Mouse (Mus musculus): ENCODE measurements around the gene Rtkn. TPM values are rescaled to one million over a fixed set of nuclear protein-coding genes. Genes with fewer than 3 reads are reported as not detected.

Gene Rtkn
- polyA plus RNA-seq, 1 experiment from 2014 or later: 18.8 TPM

GRCm38 (mm10) chr6:83134226-83134625 is 1.0 kb upstream of the Rtkn start:
- Histone ChIP-seq H3K27ac (no peak overlapping the region), H3K4me2 (replicated peaks) (no peak overlapping the region), H3K9ac (replicated peaks) (no peak overlapping the region), H3K4me3 (replicated peaks) (no peak overlapping the region), H3K36me3 (no peaks in the 10 kb centered on the region), H3K9me3 (no peaks in the 10 kb centered on the region), H3K27me3 (peaks cover 19% of the 10 kb centered on the region), H3K4me1 (replicated peaks) (peaks cover 38% of the 10 kb centered on the region)
- WGBS: 64% methylated on average over 3 of the region's 3 CpGs
- ATAC-seq: no peak

DNA sequence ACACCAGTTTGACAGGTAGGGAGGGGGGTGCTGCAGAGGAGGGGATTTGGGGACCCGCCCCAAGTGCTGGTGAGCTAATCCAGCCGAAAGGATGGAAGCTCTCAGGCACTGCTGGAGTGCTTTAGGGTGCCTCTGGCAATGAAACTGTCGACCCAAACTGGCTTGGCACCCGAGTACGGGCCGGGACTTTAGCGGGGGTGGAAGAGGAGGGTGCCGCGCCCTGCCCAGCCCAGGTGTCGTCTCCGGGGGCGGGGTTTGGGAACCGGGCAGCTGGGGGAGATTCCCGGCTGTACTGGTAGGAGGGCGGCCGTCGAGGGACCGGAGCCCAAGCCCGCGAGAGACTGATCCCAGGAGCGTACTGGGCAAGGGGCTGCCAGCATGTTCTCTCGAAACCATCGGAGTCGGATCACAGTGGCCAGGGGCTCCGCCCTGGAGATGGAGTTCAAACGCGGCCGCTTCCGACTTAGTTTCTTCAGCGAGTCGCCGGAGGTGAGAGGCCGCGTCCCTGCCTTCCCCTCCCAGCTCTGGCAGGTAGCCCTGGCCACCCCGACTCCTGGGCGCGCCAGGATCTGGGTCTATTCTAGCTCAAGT is 403 bp downstream of the Rtkn start:
- WGBS: 5% methylated on average over 37 of the region's 37 CpGs
- peak overlapping the region; percentile 57 for H3K9ac ChIP-seq (replicated peaks)
- H3K4me1 ChIP-seq (replicated peaks): peaks cover 40% of the 10 kb centered on the region
- H3K4me3 ChIP-seq (replicated peaks): peak overlapping the region; percentile 47
- H3K27me3 ChIP-seq: peaks cover 19% of the 10 kb centered on the region
- H3K27ac ChIP-seq: no peak overlapping the region
- H3K36me3 ChIP-seq: no peaks in the 10 kb centered on the region
- H3K9me3 ChIP-seq: no peaks in the 10 kb centered on the region
- ATAC-seq: no peak
- peak overlapping the region; percentile 67 for H3K4me2 ChIP-seq (replicated peaks)

GRCm38 (mm10) chr6:83136291-83136880 is 1.1 kb downstream of the Rtkn start:
- Histone ChIP-seq H3K4me3 (replicated peaks) (peak overlapping the region; percentile 47), H3K9ac (replicated peaks) (peak overlapping the region; percentile 80), H3K4me2 (replicated peaks) (peak overlapping the region; percentile 67), H3K9me3 (no peaks in the 10 kb centered on the region), H3K27ac (peak overlapping the region; percentile 93), H3K4me1 (replicated peaks) (peaks cover 40% of the 10 kb centered on the region), H3K36me3 (no peaks in the 10 kb centered on the region), H3K27me3 (peaks cover 21% of the 10 kb centered on the region)
- 9% methylated on average over 5 of the region's 5 CpGs for WGBS
- peak; percentile 29 for ATAC-seq

- H3K4me2 ChIP-seq (replicated peaks): peak overlapping the region; percentile 67
- 1% methylated on average over 26 of the region's 26 CpGs for WGBS
Observed at GRCm38 (mm10) chr6:83136881-83137575, 1.8 kb downstream of the Rtkn start.

GRCm38 (mm10) chr6:83137576-83137950 is 2.3 kb downstream of the Rtkn start:
- H3K27me3 ChIP-seq: peaks cover 21% of the 10 kb centered on the region
- peak; percentile 65 for ATAC-seq
- H3K9me3 ChIP-seq: no peaks in the 10 kb centered on the region
- H3K36me3 ChIP-seq: no peaks in the 10 kb centered on the region
- peak overlapping the region; percentile 67 for H3K4me2 ChIP-seq (replicated peaks)
- H3K4me1 ChIP-seq (replicated peaks): peaks cover 50% of the 10 kb centered on the region
- peak overlapping the region; percentile 47 for H3K4me3 ChIP-seq (replicated peaks)
- peak overlapping the region; percentile 93 for H3K27ac ChIP-seq
- 2% methylated on average over 12 of the region's 12 CpGs for WGBS
- peak overlapping the region; percentile 80 for H3K9ac ChIP-seq (replicated peaks)

More at GRCm38 (mm10) chr6:83136881-83137575, 1.8 kb downstream of the Rtkn start:
- peak; percentile 78 for ATAC-seq
- Histone ChIP-seq H3K27ac (peak overlapping the region; percentile 93), H3K9me3 (no peaks in the 10 kb centered on the region), H3K4me3 (replicated peaks) (peak overlapping the region; percentile 47), H3K27me3 (peaks cover 21% of the 10 kb centered on the region), H3K9ac (replicated peaks) (peak overlapping the region; percentile 80), H3K36me3 (no peaks in the 10 kb centered on the region), H3K4me1 (replicated peaks) (peaks cover 45% of the 10 kb centered on the region)

GRCm38 (mm10) chr6:83138056-83138455 is 2.8 kb downstream of the Rtkn start:
- Histone ChIP-seq H3K27ac (peak overlapping the region; percentile 93), H3K9me3 (no peaks in the 10 kb centered on the region), H3K36me3 (no peaks in the 10 kb centered on the region), H3K4me1 (replicated peaks) (peaks cover 54% of the 10 kb centered on the region), H3K4me3 (replicated peaks) (peak overlapping the region; percentile 47), H3K27me3 (peaks cover 21% of the 10 kb centered on the region), H3K4me2 (replicated peaks) (peak overlapping the region; percentile 67), H3K9ac (replicated peaks) (peak overlapping the region; percentile 80)
- ATAC-seq: peak; percentile 29
- under 1% methylated on average over 11 of the region's 11 CpGs for WGBS

DNA sequence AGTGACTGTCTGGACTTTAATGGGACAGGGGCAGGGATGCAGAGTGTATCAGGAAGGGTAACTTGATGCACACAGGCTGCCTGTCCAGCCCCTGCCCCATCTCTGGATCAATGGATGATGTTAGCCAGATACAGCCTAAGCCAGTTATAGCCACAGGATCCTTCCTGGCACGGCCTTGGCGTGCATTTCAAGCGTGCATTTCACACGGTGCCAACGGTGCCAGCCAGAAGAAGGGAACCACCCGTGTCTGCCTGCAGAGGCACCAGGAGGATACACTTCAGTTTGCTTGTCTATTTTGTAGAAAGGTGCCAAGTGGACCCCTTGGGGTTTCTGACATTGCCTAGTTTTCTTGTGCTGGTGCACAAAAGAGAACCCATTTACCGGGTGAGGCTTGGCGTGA is 4.8 kb downstream of the Rtkn start:
- Histone ChIP-seq H3K9ac (replicated peaks) (no peak overlapping the region), H3K36me3 (no peaks in the 10 kb centered on the region), H3K9me3 (no peaks in the 10 kb centered on the region), H3K4me1 (replicated peaks) (peaks cover 55% of the 10 kb centered on the region), H3K27me3 (peaks cover 18% of the 10 kb centered on the region), H3K4me3 (replicated peaks) (no peak overlapping the region), H3K4me2 (replicated peaks) (no peak overlapping the region), H3K27ac (no peak overlapping the region)
- whole genome bisulfite sequencing: 96% methylated on average over 8 of the region's 8 CpGs
- ATAC-seq: no peak

GRCm38 (mm10) chr6:83141636-83142035 is 6.4 kb downstream of the Rtkn start:
- no peak for ATAC-seq
- peak overlapping the region; percentile 66 for H3K4me2 ChIP-seq (replicated peaks)
- H3K27me3 ChIP-seq: 0 out of 2 replicates have a peak, but pooled peaks cover 2% of the 10 kb centered on the region
- peak overlapping the region; percentile 65 for H3K9ac ChIP-seq (replicated peaks)
- 0 out of 2 replicates have a peak, but pooled peaks cover under 1% of the 10 kb centered on the region for H3K36me3 ChIP-seq
- H3K4me1 ChIP-seq (replicated peaks): peaks cover 43% of the 10 kb centered on the region
- 29% methylated on average over 4 of the region's 4 CpGs for WGBS
- no peak overlapping the region for H3K27ac ChIP-seq
- H3K4me3 ChIP-seq (replicated peaks): no peak overlapping the region; the same call in 1 of the 2 replicates
- H3K9me3 ChIP-seq: no peaks in the 10 kb centered on the region

- peak overlapping the region; percentile 65 for H3K9ac ChIP-seq (replicated peaks)
- peak overlapping the region; percentile 66 for H3K4me2 ChIP-seq (replicated peaks)
- ATAC-seq: no peak
- peaks cover 37% of the 10 kb centered on the region for H3K4me1 ChIP-seq (replicated peaks)
- WGBS: 2% methylated on average over 41 of the region's 41 CpGs
- H3K9me3 ChIP-seq: no peaks in the 10 kb centered on the region
- 0 out of 2 replicates have a peak, but pooled peaks cover 4% of the 10 kb centered on the region for H3K36me3 ChIP-seq
- peak overlapping the region; percentile 37 for H3K4me3 ChIP-seq (replicated peaks)
- H3K27ac ChIP-seq: no peak overlapping the region
- 0 out of 2 replicates have a peak, but pooled peaks cover 2% of the 10 kb centered on the region for H3K27me3 ChIP-seq
Observed at GRCm38 (mm10) chr6:83142211-83142731, 7.0 kb downstream of the Rtkn start.

DNA sequence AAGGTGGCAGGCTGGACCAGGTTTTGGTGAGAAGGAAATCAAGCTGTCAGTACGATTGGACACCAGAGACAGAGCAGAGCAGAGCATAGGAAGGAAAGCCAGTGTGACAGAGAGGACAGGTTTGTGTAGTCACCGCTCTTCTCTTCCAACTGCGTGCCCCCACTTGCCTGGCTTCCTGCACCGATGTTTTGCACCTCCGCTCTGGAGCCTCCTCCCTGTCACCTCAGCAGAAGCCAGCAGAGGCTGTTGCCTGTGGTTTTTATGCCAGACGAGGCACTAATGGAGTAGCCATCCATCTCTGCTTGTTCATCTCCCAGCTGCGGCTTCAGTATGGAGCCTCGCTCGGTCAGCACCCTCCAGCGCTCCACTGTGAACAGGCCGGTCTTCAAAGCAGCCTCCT is 7.6 kb downstream of the Rtkn start:
- peaks cover 9% of the 10 kb centered on the region; the same call in 1 of the 2 replicates for H3K36me3 ChIP-seq
- H3K4me1 ChIP-seq (replicated peaks): peaks cover 31% of the 10 kb centered on the region
- H3K27me3 ChIP-seq: 0 out of 2 replicates have a peak, but pooled peaks cover 2% of the 10 kb centered on the region
- no peak overlapping the region for H3K27ac ChIP-seq
- H3K9me3 ChIP-seq: no peaks in the 10 kb centered on the region
- peak overlapping the region; percentile 66; the same call in 1 of the 2 replicates for H3K4me2 ChIP-seq (replicated peaks)
- H3K4me3 ChIP-seq (replicated peaks): no peak overlapping the region
- no peak overlapping the region for H3K9ac ChIP-seq (replicated peaks)
- 51% methylated on average over 11 of the region's 11 CpGs for WGBS
- ATAC-seq: no peak

- Histone ChIP-seq H3K9me3 (no peaks in the 10 kb centered on the region), H3K27ac (no peak overlapping the region), H3K27me3 (0 out of 2 replicates have a peak, but pooled peaks cover 2% of the 10 kb centered on the region), H3K36me3 (peaks cover 21% of the 10 kb centered on the region), H3K9ac (replicated peaks) (no peak overlapping the region), H3K4me2 (replicated peaks) (no peak overlapping the region), H3K4me3 (replicated peaks) (no peak overlapping the region), H3K4me1 (replicated peaks) (peaks cover 15% of the 10 kb centered on the region)
- ATAC-seq: no peak
- 91% methylated on average over 2 of the region's 2 CpGs for WGBS
Observed at GRCm38 (mm10) chr6:83145209-83145608, 9.9 kb downstream of the Rtkn start.

DNA sequence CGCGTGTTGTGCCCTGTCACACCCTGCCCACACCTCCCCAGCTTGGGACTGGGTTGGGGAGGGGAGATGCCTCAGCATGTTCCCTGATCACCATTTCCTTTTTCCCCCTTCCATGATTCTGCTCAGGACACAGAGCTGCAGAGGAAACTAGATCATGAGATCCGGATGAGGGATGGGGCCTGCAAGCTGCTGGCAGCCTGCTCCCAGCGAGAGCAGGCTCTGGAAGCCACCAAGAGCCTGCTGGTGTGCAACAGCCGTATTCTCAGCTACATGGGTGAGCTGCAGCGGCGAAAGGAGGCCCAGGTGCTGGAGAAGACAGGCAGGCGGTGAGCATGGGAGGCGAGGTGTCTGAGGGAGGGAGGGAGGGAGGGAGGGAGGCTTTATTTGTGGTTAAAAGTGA is 10.5 kb downstream of the Rtkn start:
- WGBS: 76% methylated on average over 9 of the region's 9 CpGs
- H3K4me2 ChIP-seq (replicated peaks): no peak overlapping the region
- no peaks in the 10 kb centered on the region for H3K9me3 ChIP-seq
- H3K27me3 ChIP-seq: 0 out of 2 replicates have a peak, but pooled peaks cover 2% of the 10 kb centered on the region
- H3K27ac ChIP-seq: no peak overlapping the region
- peaks cover 22% of the 10 kb centered on the region for H3K36me3 ChIP-seq
- H3K9ac ChIP-seq (replicated peaks): no peak overlapping the region; the same call in 1 of the 2 replicates
- no peak overlapping the region for H3K4me3 ChIP-seq (replicated peaks)
- no peak for ATAC-seq
- peaks cover 15% of the 10 kb centered on the region for H3K4me1 ChIP-seq (replicated peaks)
